Mouse (Mus musculus) C2C12 (cell line): ENCODE results near the gene Pi4ka.

Experiments
- CTCF ChIP-seq: IDR thresholded peaks from one replicate; pipeline ENCODE4 v1.5.1; 2011; ENCODE audit not compliant: control insufficient read depth, insufficient read depth, insufficient read length
- MAX ChIP-seq: IDR thresholded peaks from one replicate; pipeline ENCODE4 v1.6.1; 2011; ENCODE audit warnings: mild to moderate bottlenecking, control low read depth
- MYOD1 ChIP-seq: IDR thresholded peaks from one replicate; pipeline ENCODE4 v1.6.1; 2011; ENCODE audit warnings: low read depth; ENCODE audit not compliant: control insufficient read depth, insufficient read length
- MYOG ChIP-seq: IDR thresholded peaks from one replicate; pipeline ENCODE4 v1.6.1; 2011; ENCODE audit not compliant: control insufficient read depth, insufficient read length; ENCODE audit errors: extremely low read depth

DNA sequence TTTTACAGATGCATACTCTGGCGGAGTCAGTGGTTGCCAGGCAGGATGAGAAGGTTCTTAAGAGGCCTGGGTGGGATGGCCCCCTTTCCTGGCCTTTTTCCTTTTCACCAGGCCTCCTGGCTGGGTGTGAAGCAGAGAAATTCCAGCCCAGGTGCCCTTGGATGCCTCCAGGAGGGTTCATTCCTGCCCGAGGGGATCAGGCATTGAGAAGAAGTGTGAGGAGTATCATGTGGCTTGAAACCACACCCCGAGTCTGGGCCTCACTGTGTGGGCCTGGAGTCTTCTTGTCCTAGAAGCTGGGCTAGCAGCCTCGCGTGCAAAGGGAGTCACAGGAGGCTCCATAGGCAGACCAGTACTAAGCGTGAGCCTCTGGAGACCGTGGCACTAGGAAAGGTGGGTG, 153.3 kb downstream of the Pi4ka start:
- TF ChIP-seq CTCF: no peak
- TF ChIP-seq MAX: no peak
- TF ChIP-seq MYOG: no peak
- TF ChIP-seq MYOD1: no peak
